Mouse (Mus musculus): ENCODE measurements around the gene Etv6. TPM values are rescaled to one million over a fixed set of nuclear protein-coding genes. Genes with fewer than 3 reads are reported as not detected.

The Etv6 gene
- total and polyA plus RNA-seq, 2 experiments = 4.1 to 8.6 TPM

DNA sequence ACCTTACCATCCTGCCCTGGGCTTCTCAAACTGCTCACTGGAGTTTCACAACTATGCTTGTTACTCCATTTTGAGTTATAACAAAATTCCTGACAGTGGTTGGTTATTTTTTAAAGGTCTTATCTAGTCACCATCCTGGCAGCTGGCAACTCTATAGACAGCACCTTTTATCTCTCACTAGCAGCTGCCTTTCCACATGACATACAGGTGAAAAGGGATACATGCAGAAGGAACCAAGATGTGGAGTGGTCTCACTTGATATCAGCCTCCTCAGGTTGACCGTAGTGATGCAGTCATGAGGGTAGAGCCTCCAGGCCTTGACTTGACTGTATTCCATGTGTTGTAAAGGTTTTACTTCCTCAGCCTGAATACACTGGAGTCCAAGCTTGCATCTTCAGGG is 74.2 kb downstream of the Etv6 start:
- Histone ChIP-seq H3K36me3 (ENCODE audit: control insufficient read depth, insufficient read depth, low read length) (no peaks in the 10 kb centered on the region), H3K9ac (ENCODE audit: low read depth, low read length) (no peak overlapping the region), H3K4me1 (ENCODE audit: control insufficient read depth, insufficient read depth, low read length) (peaks cover 21% of the 10 kb centered on the region), H3K79me2 (ENCODE audit: control insufficient read depth, insufficient read depth, low read length) (peaks cover 45% of the 10 kb centered on the region; the same call in 1 of the 2 replicates), H3K27me3 (ENCODE audit: control insufficient read depth, insufficient read depth, low read length) (no peaks in the 10 kb centered on the region), H3K27ac (replicated peaks; ENCODE audit: insufficient read depth, low read depth, low read length) (peak overlapping the region; percentile 34; the same call in 1 of the 2 replicates), H3K4me3 (ENCODE audit: insufficient read depth, low read depth, low read length) (no peak overlapping the region)
- no peak for DNase-seq (ENCODE audit: extremely low read depth, low read depth, low spot score)
- 95% methylated on average over 1 of the region's 1 CpGs for WGBS
- TF ChIP-seq POLR2A (IDR thresholded peaks at IDR 0.05; ENCODE audit: extremely low read depth, insufficient read depth, low read length) (no peak), CTCF (IDR thresholded peaks at IDR 0.05; ENCODE audit: low read depth, low read length) (no peak)

DNA sequence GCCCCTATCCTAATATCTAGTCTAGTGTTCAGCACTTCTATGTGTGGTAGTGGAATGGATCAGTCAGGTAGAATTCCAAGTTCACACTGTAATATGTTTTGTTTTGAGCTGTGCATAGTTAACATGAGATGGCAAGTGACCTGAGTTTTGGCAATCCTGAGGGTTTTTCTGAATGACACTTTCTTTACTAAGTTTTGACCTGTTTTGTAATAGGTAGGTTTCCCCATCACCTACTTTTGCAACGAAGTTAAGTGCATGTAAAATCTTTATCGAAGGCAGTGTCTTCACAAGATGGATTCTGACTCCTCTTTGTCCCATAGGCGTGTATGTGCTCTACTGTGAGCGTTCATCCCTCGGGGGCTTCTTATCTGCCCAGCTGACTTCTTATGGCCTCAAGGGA is 74.7 kb downstream of the Etv6 start:
- no peak overlapping the region for H3K9ac ChIP-seq (ENCODE audit: low read depth, low read length)
- peaks cover 44% of the 10 kb centered on the region; the same call in 1 of the 2 replicates for H3K79me2 ChIP-seq (ENCODE audit: control insufficient read depth, insufficient read depth, low read length)
- no peak for TF ChIP-seq POLR2A (IDR thresholded peaks at IDR 0.05; ENCODE audit: extremely low read depth, insufficient read depth, low read length)
- no peak for TF ChIP-seq CTCF (IDR thresholded peaks at IDR 0.05; ENCODE audit: low read depth, low read length)
- H3K27ac ChIP-seq (replicated peaks; ENCODE audit: insufficient read depth, low read depth, low read length) = peak overlapping the region; percentile 75
- H3K27me3 ChIP-seq (ENCODE audit: control insufficient read depth, insufficient read depth, low read length) = no peaks in the 10 kb centered on the region
- peaks cover 19% of the 10 kb centered on the region for H3K4me1 ChIP-seq (ENCODE audit: control insufficient read depth, insufficient read depth, low read length)
- no peak overlapping the region for H3K4me3 ChIP-seq (ENCODE audit: insufficient read depth, low read depth, low read length)
- 54% methylated on average over 5 of the region's 5 CpGs for WGBS
- no peaks in the 10 kb centered on the region for H3K36me3 ChIP-seq (ENCODE audit: control insufficient read depth, insufficient read depth, low read length)
- peak; percentile 90 for DNase-seq (ENCODE audit: extremely low read depth, low read depth, low spot score)

DNA sequence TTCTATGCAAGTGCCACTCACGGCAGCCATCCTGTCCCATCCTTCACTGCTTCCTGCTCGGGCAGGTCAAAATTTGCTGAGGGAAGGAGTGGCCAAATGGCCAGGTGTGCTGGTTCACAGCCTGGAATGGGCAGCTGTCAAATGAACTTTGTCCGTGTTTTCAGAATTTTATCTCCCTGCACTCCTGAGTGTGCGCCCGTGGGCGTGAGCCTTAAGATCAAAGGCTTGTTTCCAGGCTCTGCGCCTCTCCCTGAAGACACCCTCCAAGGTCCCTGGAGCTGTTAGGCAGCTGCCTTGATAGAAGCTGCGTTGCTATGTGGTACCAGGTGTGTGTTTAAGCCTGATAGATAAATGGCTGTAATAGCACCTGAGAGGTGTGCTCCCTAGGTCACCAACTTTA is 76.1 kb downstream of the Etv6 start:
- DNase-seq (ENCODE audit: extremely low read depth, low read depth, low spot score) = peak; percentile 86
- 26% methylated on average over 8 of the region's 8 CpGs for WGBS
- Histone ChIP-seq H3K9ac (ENCODE audit: low read depth, low read length) (no peak overlapping the region), H3K27me3 (ENCODE audit: control insufficient read depth, insufficient read depth, low read length) (no peaks in the 10 kb centered on the region), H3K4me1 (ENCODE audit: control insufficient read depth, insufficient read depth, low read length) (peaks cover 13% of the 10 kb centered on the region), H3K79me2 (ENCODE audit: control insufficient read depth, insufficient read depth, low read length) (peaks cover 43% of the 10 kb centered on the region; the same call in 1 of the 2 replicates), H3K4me3 (ENCODE audit: insufficient read depth, low read depth, low read length) (no peak overlapping the region), H3K36me3 (ENCODE audit: control insufficient read depth, insufficient read depth, low read length) (no peaks in the 10 kb centered on the region), H3K27ac (replicated peaks; ENCODE audit: insufficient read depth, low read depth, low read length) (peak overlapping the region; percentile 39)
- TF ChIP-seq CTCF (IDR thresholded peaks at IDR 0.05; ENCODE audit: low read depth, low read length) (no peak), POLR2A (IDR thresholded peaks at IDR 0.05; ENCODE audit: extremely low read depth, insufficient read depth, low read length) (no peak)

DNA sequence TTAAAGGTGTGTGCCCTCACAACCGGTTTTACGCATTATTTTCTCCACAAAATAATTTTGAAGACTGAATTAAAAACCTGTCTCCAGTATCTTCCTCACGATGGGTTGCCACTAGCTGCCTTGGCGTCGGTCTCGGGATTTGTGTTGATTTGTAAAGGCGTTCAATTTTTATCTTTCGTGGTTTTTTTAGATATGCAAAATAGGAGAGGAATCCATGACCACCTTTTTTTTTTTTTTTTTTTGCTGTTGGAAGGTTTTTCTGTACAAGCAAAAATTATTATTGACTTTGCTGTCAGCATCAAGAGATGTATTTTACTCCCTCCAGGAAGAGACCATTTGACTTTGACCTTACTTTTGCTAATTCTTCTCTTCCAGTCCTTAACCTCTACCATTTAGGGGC is 77.3 kb downstream of the Etv6 start:
- H3K9ac ChIP-seq (ENCODE audit: low read depth, low read length) = no peak overlapping the region
- no peak for DNase-seq (ENCODE audit: extremely low read depth, low read depth, low spot score)
- H3K27me3 ChIP-seq (ENCODE audit: control insufficient read depth, insufficient read depth, low read length) = no peaks in the 10 kb centered on the region
- no peak overlapping the region for H3K27ac ChIP-seq (replicated peaks; ENCODE audit: insufficient read depth, low read depth, low read length)
- H3K79me2 ChIP-seq (ENCODE audit: control insufficient read depth, insufficient read depth, low read length) = peaks cover 38% of the 10 kb centered on the region; the same call in 1 of the 2 replicates
- TF ChIP-seq POLR2A (IDR thresholded peaks at IDR 0.05; ENCODE audit: extremely low read depth, insufficient read depth, low read length) = no peak
- 96% methylated on average over 8 of the region's 8 CpGs for WGBS
- no peaks in the 10 kb centered on the region for H3K36me3 ChIP-seq (ENCODE audit: control insufficient read depth, insufficient read depth, low read length)
- no peak overlapping the region for H3K4me3 ChIP-seq (ENCODE audit: insufficient read depth, low read depth, low read length)
- H3K4me1 ChIP-seq (ENCODE audit: control insufficient read depth, insufficient read depth, low read length) = peaks cover 13% of the 10 kb centered on the region

DNA sequence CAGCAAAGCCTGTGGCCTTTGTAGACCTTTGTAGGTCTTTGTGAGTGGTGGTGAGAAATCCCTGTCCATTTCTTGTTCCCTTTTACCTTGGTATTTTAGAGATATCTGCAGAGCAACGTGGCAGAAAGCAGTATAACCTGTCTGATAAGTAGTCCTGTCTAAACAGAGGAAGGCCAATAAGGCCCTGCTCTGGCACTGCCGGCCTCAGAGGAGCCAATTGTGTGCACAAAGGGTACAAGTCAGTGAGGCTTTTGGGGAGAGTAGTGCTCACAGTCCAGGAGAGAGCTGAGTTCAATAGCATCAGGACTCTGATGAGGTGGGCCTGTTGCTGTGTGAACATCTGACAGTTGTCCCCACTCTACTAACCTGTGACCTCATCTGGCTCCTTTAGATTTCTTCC is 77.7 kb downstream of the Etv6 start:
- Histone ChIP-seq H3K27me3 (ENCODE audit: control insufficient read depth, insufficient read depth, low read length) (no peaks in the 10 kb centered on the region), H3K4me1 (ENCODE audit: control insufficient read depth, insufficient read depth, low read length) (peaks cover 13% of the 10 kb centered on the region), H3K79me2 (ENCODE audit: control insufficient read depth, insufficient read depth, low read length) (peaks cover 34% of the 10 kb centered on the region; the same call in 1 of the 2 replicates), H3K9ac (ENCODE audit: low read depth, low read length) (no peak overlapping the region), H3K4me3 (ENCODE audit: insufficient read depth, low read depth, low read length) (no peak overlapping the region), H3K27ac (replicated peaks; ENCODE audit: insufficient read depth, low read depth, low read length) (no peak overlapping the region), H3K36me3 (ENCODE audit: control insufficient read depth, insufficient read depth, low read length) (no peaks in the 10 kb centered on the region)
- no peak for TF ChIP-seq POLR2A (IDR thresholded peaks at IDR 0.05; ENCODE audit: extremely low read depth, insufficient read depth, low read length)
- no peak for TF ChIP-seq CTCF (IDR thresholded peaks at IDR 0.05; ENCODE audit: low read depth, low read length)
- no peak for DNase-seq (ENCODE audit: extremely low read depth, low read depth, low spot score)
- WGBS = 52% methylated on average over 2 of the region's 2 CpGs

DNA sequence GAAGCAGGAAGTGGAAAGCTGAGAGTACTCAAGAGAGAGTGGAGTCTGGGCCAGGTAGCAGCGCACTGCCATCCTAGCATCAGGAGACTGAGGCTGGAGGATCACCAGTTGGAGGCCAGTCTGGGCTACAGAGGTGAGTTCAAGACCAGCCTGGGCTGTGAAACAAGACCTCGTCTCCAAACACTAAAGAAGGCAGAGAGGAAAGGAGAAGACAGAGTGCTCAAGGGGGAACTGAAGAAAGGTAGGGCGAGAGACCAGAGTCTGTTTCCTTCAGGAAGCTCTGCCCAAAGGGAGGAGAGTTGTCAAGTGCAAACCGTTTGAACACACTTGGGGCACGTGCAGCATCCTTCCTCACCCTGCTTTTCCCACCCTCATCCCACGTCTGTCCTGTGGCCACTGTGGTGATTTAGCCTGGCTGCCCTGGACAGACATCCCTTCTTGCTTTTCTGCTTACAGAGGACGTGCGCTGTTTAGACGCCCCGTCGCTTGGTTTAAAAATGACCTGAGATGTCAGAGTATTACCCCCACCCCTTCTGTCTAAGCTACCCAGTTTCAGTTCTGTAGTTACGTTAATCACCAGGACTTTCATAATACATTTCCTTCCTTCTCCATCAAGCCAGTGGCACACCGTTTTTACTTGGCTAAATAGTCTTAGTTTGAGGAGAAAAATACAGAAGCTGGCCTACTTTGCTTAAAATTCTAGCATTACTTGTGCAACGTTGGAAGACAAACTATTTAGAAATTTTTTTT is 79.9 kb downstream of the Etv6 start:
- H3K27me3 ChIP-seq (ENCODE audit: control insufficient read depth, insufficient read depth, low read length) = no peaks in the 10 kb centered on the region
- no peak overlapping the region for H3K4me3 ChIP-seq (ENCODE audit: insufficient read depth, low read depth, low read length)
- WGBS = 91% methylated on average over 14 of the region's 14 CpGs
- no peak overlapping the region for H3K9ac ChIP-seq (ENCODE audit: low read depth, low read length)
- peaks cover 26% of the 10 kb centered on the region; the same call in 1 of the 2 replicates for H3K79me2 ChIP-seq (ENCODE audit: control insufficient read depth, insufficient read depth, low read length)
- DNase-seq (ENCODE audit: extremely low read depth, low read depth, low spot score) = no peak
- TF ChIP-seq CTCF (IDR thresholded peaks at IDR 0.05; ENCODE audit: low read depth, low read length) = no peak
- no peak for TF ChIP-seq POLR2A (IDR thresholded peaks at IDR 0.05; ENCODE audit: extremely low read depth, insufficient read depth, low read length)
- no peaks in the 10 kb centered on the region for H3K36me3 ChIP-seq (ENCODE audit: control insufficient read depth, insufficient read depth, low read length)
- no peak overlapping the region for H3K27ac ChIP-seq (replicated peaks; ENCODE audit: insufficient read depth, low read depth, low read length)
- H3K4me1 ChIP-seq (ENCODE audit: control insufficient read depth, insufficient read depth, low read length) = peaks cover 13% of the 10 kb centered on the region
